Mouse (Mus musculus) heart, embryonic 14.5 days (tissue): Measurements from ENCODE around the gene Gm3409. TPM values are rescaled to one million over a fixed set of nuclear protein-coding genes. Genes with fewer than 3 reads are reported as not detected.
"Not testable (repeated sequence)": the region's sequence is repeated elsewhere in the genome, so short reads cannot be mapped to it uniquely, and the experiment has no call there.

Experiments
- ATAC-seq: fragments of 200-750 bp; cut with Nextera tagmentation; 2 replicates; pipeline ENCODE4 v1.8.0; 2017; ENCODE audit warnings: low read depth, moderate TSS enrichment; ENCODE audit not compliant: insufficient number of reproducible peaks, insufficient read depth, low FRiP score
- H3K27ac ChIP-seq, 2 experiments: fragments of 200-500 bp in 1 of 2; fragments of 300-500 bp in 1 of 2; sonication (generic) in 1 of 2; replicated peaks in 1 of 2; 2 replicates each; pipeline ENCODE4 v1.5.1; 2012 to 2014; ENCODE audit warnings: low read depth in 2 of 2, low read length in 2 of 2, control low read depth in 1 of 2, mild to moderate bottlenecking in 1 of 2, mixed read lengths in 1 of 2; ENCODE audit not compliant: control insufficient read depth in 1 of 2, insufficient read depth in 1 of 2
- H3K27me3 ChIP-seq: fragments of 300-500 bp; sonication (generic); 2 replicates; pipeline ENCODE4 v1.6.1; 2014; ENCODE audit warnings: mild to moderate bottlenecking, low read length, control low read depth; ENCODE audit not compliant: control insufficient read depth, insufficient read depth
- H3K36me3 ChIP-seq: fragments of 300-500 bp; sonication (generic); 2 replicates; pipeline ENCODE4 v1.6.1; 2014; ENCODE audit warnings: mild to moderate bottlenecking, control low read depth, low read length, mixed read lengths; ENCODE audit not compliant: control insufficient read depth, insufficient read depth
- H3K4me1 ChIP-seq, 2 experiments: fragments of 200-500 bp in 1 of 2; fragments of 300-500 bp in 1 of 2; sonication (generic) in 1 of 2; 2 replicates each; pipeline ENCODE4 v1.6.1; 2012 to 2014; ENCODE audit warnings: low read length in 2 of 2, control low read depth in 1 of 2, mixed read lengths in 1 of 2; ENCODE audit not compliant: control insufficient read depth in 2 of 2, insufficient read depth in 2 of 2
- H3K4me2 ChIP-seq: fragments of 300-500 bp; sonication (generic); 2 replicates; pipeline ENCODE4 v1.6.1; 2014; ENCODE audit warnings: mild to moderate bottlenecking, low read length
- H3K4me3 ChIP-seq, 2 experiments: fragments of 200-500 bp in 1 of 2; fragments of 300-500 bp in 1 of 2; sonication (generic) in 1 of 2; 2 replicates each; pipeline ENCODE4 v1.5.1; 2012 to 2014; ENCODE audit warnings: low read length in 2 of 2, mild to moderate bottlenecking in 2 of 2, control low read depth in 1 of 2, low read depth in 1 of 2, moderate library complexity in 1 of 2; ENCODE audit not compliant: control insufficient read depth in 1 of 2, insufficient read depth in 1 of 2
- H3K9ac ChIP-seq: fragments of 300-500 bp; sonication (generic); 2 replicates; pipeline ENCODE4 v1.6.1; 2014; ENCODE audit warnings: mild to moderate bottlenecking, low read length
- H3K9me3 ChIP-seq: fragments of 300-500 bp; sonication (generic); 2 replicates; pipeline ENCODE4 v1.6.1; 2016; ENCODE audit warnings: low read length, control low read depth; ENCODE audit not compliant: control insufficient read depth
- WGBS: fragments of 180-500 bp; shearing (Covaris S2); extraction: QIAGEN DNeasy Blood & Tissue Kit; methylation state at CpG from one replicate; pipeline ENCODE4 v1.1.7; 2014; 5-methylcytosine and 5-hydroxymethylcytosine counted together
- polyA plus RNA-seq: library from polyadenylated mRNA; unstranded; fragments of >200 nt; fragmentation: Nextera tagmentation; extraction: Ambion mirVana; gene quantifications from 2 replicates; pipeline ENCODE4 v1.2.1, GENCODE M21; 2014

Gm3409 gene
- polyA plus RNA-seq, result not detected in 2 replicates

- not testable (repeated sequence) for H3K4me2 ChIP-seq
Measured at GRCm38 (mm10) chr5:146537347-146537746, at the start of gene Gm3409. Gene Gm3409 (plus strand): TSS chr5:146537647.

DNA sequence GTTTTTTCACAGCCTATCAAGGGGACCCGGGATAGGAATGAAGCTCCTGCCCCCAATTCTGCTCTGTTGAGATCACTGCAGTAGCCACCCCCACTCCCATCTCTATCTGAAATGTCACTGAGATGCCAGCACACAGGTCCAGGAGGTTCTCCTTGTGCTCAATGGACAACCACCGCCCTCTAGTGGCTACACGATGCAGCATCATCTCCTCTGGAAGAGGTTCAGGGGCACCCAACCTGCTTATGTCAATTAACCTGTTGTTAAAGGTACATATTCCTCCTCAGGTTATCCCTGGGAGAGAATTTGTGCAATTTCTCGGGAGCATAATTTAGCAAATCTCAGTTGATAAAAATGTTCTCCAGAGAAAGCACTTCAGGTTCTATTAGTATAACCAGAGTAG, 48.5 kb upstream of the Gm3409 start:
- ATAC-seq, H3K27me3 ChIP-seq, H3K9ac ChIP-seq, H3K4me1 ChIP-seq, H3K27ac ChIP-seq, H3K4me2 ChIP-seq, H3K4me3 ChIP-seq, H3K9me3 ChIP-seq, H3K36me3 ChIP-seq: not testable (repeated sequence)
- 4% methylated on average over 3 of the region's 4 CpGs for WGBS

More at GRCm38 (mm10) chr5:146537347-146537746, at the start of gene Gm3409:
- not testable (repeated sequence) for H3K27me3 ChIP-seq, ATAC-seq, H3K4me3 ChIP-seq, H3K36me3 ChIP-seq, H3K4me1 ChIP-seq, H3K9me3 ChIP-seq, H3K27ac ChIP-seq, H3K9ac ChIP-seq
- 100% methylated on average over 2 of the region's 3 CpGs for WGBS

GRCm38 (mm10) chr5:146491063-146491462, 46.4 kb upstream of the Gm3409 start, which contains the start of gene Gm6370:
Gene Gm6370 (plus strand): TSS chr5:146491363.
- H3K27ac ChIP-seq, H3K9me3 ChIP-seq, H3K9ac ChIP-seq, H3K4me2 ChIP-seq, H3K4me3 ChIP-seq, H3K36me3 ChIP-seq, H3K27me3 ChIP-seq, H3K4me1 ChIP-seq, ATAC-seq: not testable (repeated sequence)
- no CpG with 5 or more reads among the region's 5 CpGs for WGBS

- not testable (repeated sequence) for H3K4me3 ChIP-seq, H3K4me2 ChIP-seq, H3K4me1 ChIP-seq, H3K36me3 ChIP-seq, H3K27me3 ChIP-seq, H3K27ac ChIP-seq, ATAC-seq, H3K9ac ChIP-seq, H3K9me3 ChIP-seq
- no CpG with 5 or more reads among the region's 5 CpGs for WGBS
Measured at GRCm38 (mm10) chr5:146502099-146502498, 35.3 kb upstream of the Gm3409 start, which contains the start of gene 4930449I24Rik. Gene 4930449I24Rik (plus strand): TSS chr5:146502399.

DNA sequence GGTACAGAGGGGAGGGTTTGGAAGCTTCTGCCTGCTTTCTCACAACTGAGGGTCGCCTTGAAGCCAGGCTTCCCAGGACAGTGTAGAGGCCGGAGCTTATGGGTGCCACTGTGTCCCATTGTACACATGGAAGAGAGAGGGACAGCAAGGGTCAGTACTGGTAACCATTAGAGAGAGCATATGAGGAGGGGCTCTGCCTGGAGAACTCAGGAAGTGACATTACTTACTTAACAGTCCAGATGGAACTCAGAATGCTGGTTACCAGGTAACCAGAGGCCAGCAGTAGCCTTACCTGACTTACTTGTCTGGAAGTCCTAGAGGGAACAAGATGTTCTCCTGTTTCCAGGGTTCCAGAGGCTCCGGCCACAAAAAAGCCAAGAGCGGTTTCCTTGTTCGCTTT, 23.6 kb upstream of the Gm3409 start, which contains the start of gene Gm3402:
TSS of gene Gm3402 (plus strand) at position 301 of the 400 bp plus-strand sequence.
- H3K4me2 ChIP-seq, H3K9ac ChIP-seq, H3K27me3 ChIP-seq, H3K9me3 ChIP-seq, ATAC-seq, H3K36me3 ChIP-seq, H3K27ac ChIP-seq, H3K4me3 ChIP-seq, H3K4me1 ChIP-seq: not testable (repeated sequence)
- no CpG with 5 or more reads among the region's 5 CpGs for WGBS

- H3K9me3 ChIP-seq, H3K4me2 ChIP-seq, H3K4me3 ChIP-seq, H3K36me3 ChIP-seq, ATAC-seq, H3K9ac ChIP-seq, H3K27ac ChIP-seq, H3K4me1 ChIP-seq, H3K27me3 ChIP-seq: not testable (repeated sequence)
- 100% methylated on average over 2 of the region's 3 CpGs for WGBS
Measured at GRCm38 (mm10) chr5:146525501-146525900, 11.9 kb upstream of the Gm3409 start, which contains the start of gene Gm3404. Gene Gm3404 (plus strand): TSS chr5:146525801.

DNA sequence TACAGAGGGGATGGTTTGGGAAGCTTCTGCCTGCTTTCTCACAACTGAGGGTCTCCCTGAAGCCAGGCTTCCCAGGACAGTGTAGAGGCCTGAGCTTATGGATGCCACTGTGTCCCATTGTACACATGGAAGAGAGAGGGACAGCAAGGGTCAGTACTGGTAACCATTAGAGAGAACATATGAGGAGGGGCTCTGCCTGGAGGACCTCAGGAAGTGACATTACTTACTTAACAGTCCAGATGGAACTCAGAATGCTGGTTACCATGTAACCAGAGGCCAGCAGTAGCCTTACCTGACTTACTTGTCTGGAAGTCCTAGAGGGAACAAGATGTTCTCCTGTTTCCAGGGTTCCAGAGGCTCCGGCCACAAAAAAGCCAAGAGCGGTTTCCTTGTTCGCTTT, 18.4 kb downstream of the Gm3409 start, which contains the start of gene Gm3415:
TSS of gene Gm3415 (plus strand) at position 301 of the 400 bp plus-strand sequence.
- not testable (repeated sequence) for H3K27me3 ChIP-seq, H3K36me3 ChIP-seq, H3K4me1 ChIP-seq, H3K27ac ChIP-seq, ATAC-seq, H3K9ac ChIP-seq, H3K4me3 ChIP-seq, H3K4me2 ChIP-seq, H3K9me3 ChIP-seq
- no CpG with 5 or more reads among the region's 3 CpGs for WGBS

DNA sequence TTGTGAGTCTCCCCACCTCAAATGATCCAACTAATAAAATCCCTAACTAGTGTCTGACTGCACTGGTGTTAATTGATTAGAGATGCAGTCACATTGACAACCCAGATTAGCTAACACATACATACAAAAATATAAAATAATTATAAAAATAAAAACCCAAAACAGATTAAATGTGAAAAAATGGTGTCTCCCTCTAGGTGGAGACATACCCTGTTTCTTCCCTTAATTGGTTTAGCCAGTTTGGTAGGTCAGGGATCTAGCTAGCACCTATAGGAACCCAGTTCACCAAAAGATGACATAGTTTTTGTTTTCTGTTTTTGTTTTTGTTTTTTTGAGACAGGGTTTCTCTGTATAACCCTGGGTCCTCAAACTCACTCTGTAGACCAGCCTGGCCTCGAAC, 26.8 kb downstream of the Gm3409 start:
- no peak overlapping the region for H3K4me2 ChIP-seq
- H3K9ac ChIP-seq, result no peak overlapping the region
- H3K4me3 ChIP-seq, result no peak overlapping the region
- no peak overlapping the region for H3K27ac ChIP-seq
- 62% methylated on average over 1 of the region's 1 CpGs for WGBS
- no peaks in the 10 kb centered on the region for H3K4me1 ChIP-seq
- no peaks in the 10 kb centered on the region for H3K36me3 ChIP-seq
- H3K27me3 ChIP-seq, result no peaks in the 10 kb centered on the region
- no peak for ATAC-seq
- peaks cover 2% of the 10 kb centered on the region; the same call in 1 of the 2 replicates for H3K9me3 ChIP-seq
